ENCODE assay signal across 11 mouse cellular contexts in the genomic region with DNA sequence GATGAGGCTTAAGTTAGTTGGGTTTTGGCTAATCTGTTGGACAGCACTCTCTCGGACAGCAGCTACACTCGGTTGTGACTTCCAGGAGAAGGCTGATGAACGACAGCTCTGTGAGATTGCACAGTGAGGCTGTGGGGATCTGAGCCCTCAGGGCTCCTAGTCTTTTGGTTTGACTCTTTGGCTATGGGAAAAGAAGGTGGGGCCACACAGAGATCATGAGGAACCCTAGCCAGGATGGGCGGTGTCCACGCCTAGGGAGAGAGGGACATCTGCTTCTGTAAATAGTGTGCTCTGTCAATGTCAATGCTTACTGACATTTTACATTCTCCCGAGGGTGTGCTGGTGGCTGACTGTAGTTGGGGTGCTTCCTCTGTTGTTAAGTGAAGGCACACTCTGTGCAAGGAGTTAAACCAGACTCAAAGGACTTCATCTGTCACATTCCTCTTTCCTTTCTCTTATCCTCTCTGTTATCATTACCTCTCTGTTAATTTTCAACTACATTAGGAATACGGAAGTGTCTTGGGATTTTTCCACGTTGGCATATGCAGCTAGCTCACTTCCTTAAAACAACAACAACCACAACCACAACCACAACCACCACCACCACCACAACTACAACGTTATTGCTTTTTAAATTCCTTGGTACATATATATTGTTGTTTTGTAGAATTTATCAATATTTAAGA. TPM values are rescaled to one million over a fixed set of nuclear protein-coding genes. Genes with fewer than 3 reads are reported as not detected.
DNase-seq lines count a peak whose midpoint lies in the region; ATAC-seq and TF ChIP-seq lines count a peak whose summit lies in the region.
"Had no signal": no experiment of that assay in that cellular context is flagged by ENCODE, and none has a peak within 500 bp of the region (broad histone marks: within the 10 kb centered on the region; RNA-seq: fewer than 3 reads in every experiment).

No protein-coding gene starts in this region.

- WGBS in heart, adult 2 months: 17% methylated on average over 9 of the region's 9 CpGs
- WGBS in intestine, embryonic 14.5 days: 29% methylated on average over 9 of the region's 9 CpGs
- WGBS in midbrain, embryonic 13.5 days: 79% methylated on average over 9 of the region's 9 CpGs

- intact Hi-C loops in heart, adult 2 months (cut with DNase I): no loop called here

- peak overlapping the region; percentile 57; the same call in 1 of the 2 replicates for H3K27ac ChIP-seq in brown adipose tissue, adult 24 weeks (replicated peaks; ENCODE audit: low read depth, low read length)
- H3K27ac ChIP-seq in heart, adult 2 months: peak overlapping the region; percentile 70
- H3K27ac ChIP-seq in intestine, embryonic 14.5 days (ENCODE audit: low read depth): no peak overlapping the region
- H3K27ac ChIP-seq in midbrain, embryonic 13.5 days: no peak overlapping the region
- H3K27ac ChIP-seq: embryonic facial prominence, embryonic 12.5 days; neural tube, embryonic 12.5 days had no signal

- TF ChIP-seq POLR2A in heart, adult 2 months (IDR thresholded peaks at IDR 0.05; ENCODE audit: insufficient read depth, low read depth, low read length): peak; percentile 60; the same call in 1 of the 2 replicates

- no peak for TF ChIP-seq EP300 in heart, adult 2 months (IDR thresholded peaks at IDR 0.05; ENCODE audit: insufficient read depth, low read depth, low read length)

- H3K9ac ChIP-seq in heart, adult 2 months (ENCODE audit: low read depth, low read length): no peak overlapping the region
- H3K9ac ChIP-seq in intestine, embryonic 14.5 days (ENCODE audit: low read length): no peak overlapping the region
- H3K9ac ChIP-seq in midbrain, embryonic 13.5 days (replicated peaks): no peak overlapping the region
- H3K9ac ChIP-seq: embryonic facial prominence, embryonic 12.5 days; neural tube, embryonic 12.5 days had no signal

- no peaks in the 10 kb centered on the region for H3K9me3 ChIP-seq in intestine, embryonic 14.5 days (ENCODE audit: control insufficient read depth, low read length)
- no peaks in the 10 kb centered on the region for H3K9me3 ChIP-seq in midbrain, embryonic 13.5 days
- H3K9me3 ChIP-seq: embryonic facial prominence, embryonic 12.5 days; megakaryocyte, embryonic 14.5 days; neural tube, embryonic 12.5 days had no signal

- peak; percentile 65 to 71 for DNase-seq in heart, adult 2 months
- DNase-seq in intestine, embryonic 14.5 days (ENCODE audit: low spot score): peak; percentile 50
- peak; percentile 43 for DNase-seq in lung, postnatal 25 days (ENCODE audit: low spot score)
- no peak for DNase-seq in testis, postnatal 14 days (ENCODE audit: low spot score)
- no peak for DNase-seq in urinary bladder, postnatal 10 days (ENCODE audit: low spot score)
- DNase-seq: cerebellum, adult 18-20 months had no signal

- 0 out of 2 replicates have a peak, but pooled peaks have one; percentile 32 for ATAC-seq in intestine, embryonic 14.5 days (replicated peaks; ENCODE audit: low FRiP score, low TSS enrichment, low read depth)
- ATAC-seq in midbrain, embryonic 13.5 days: no peak

- no peak overlapping the region for H3K4me3 ChIP-seq in brown adipose tissue, adult 24 weeks (ENCODE audit: insufficient read depth, low read depth, low read length)
- no peak overlapping the region for H3K4me3 ChIP-seq in heart, adult 2 months
- no peak overlapping the region for H3K4me3 ChIP-seq in intestine, embryonic 14.5 days (ENCODE audit: low read depth, low read length)
- no peak overlapping the region for H3K4me3 ChIP-seq in midbrain, embryonic 13.5 days (replicated peaks)
- H3K4me3 ChIP-seq: embryonic facial prominence, embryonic 12.5 days; megakaryocyte, embryonic 14.5 days; neural tube, embryonic 12.5 days had no signal

- H3K79me2 ChIP-seq in heart, adult 2 months (replicated peaks; ENCODE audit: control insufficient read depth, insufficient read depth, low read length): no peaks in the 10 kb centered on the region

- no peak for TF ChIP-seq CTCF in heart, adult 2 months (IDR thresholded peaks at IDR 0.05)

- no peaks in the 10 kb centered on the region for H3K27me3 ChIP-seq in heart, adult 2 months (ENCODE audit: control insufficient read depth, insufficient read depth, low read length)
- H3K27me3 ChIP-seq in intestine, embryonic 14.5 days (replicated peaks; ENCODE audit: control insufficient read depth, insufficient read depth, low read length): no peaks in the 10 kb centered on the region
- H3K27me3 ChIP-seq in midbrain, embryonic 13.5 days: no peaks in the 10 kb centered on the region
- H3K27me3 ChIP-seq: embryonic facial prominence, embryonic 12.5 days; neural tube, embryonic 12.5 days had no signal

- H3K36me3 ChIP-seq in heart, adult 2 months (ENCODE audit: control insufficient read depth, insufficient read depth, low read length): no peaks in the 10 kb centered on the region; the same call in 1 of the 2 replicates
- no peaks in the 10 kb centered on the region for H3K36me3 ChIP-seq in intestine, embryonic 14.5 days (ENCODE audit: control insufficient read depth, insufficient read depth, low read length)
- H3K36me3 ChIP-seq in midbrain, embryonic 13.5 days: no peaks in the 10 kb centered on the region
- H3K36me3 ChIP-seq: embryonic facial prominence, embryonic 12.5 days; neural tube, embryonic 12.5 days had no signal

- H3K4me1 ChIP-seq in brown adipose tissue, adult 24 weeks (ENCODE audit: control insufficient read depth, insufficient read depth, insufficient read length, low read length): peaks cover 14% of the 10 kb centered on the region
- peaks cover 6% of the 10 kb centered on the region for H3K4me1 ChIP-seq in heart, adult 2 months (ENCODE audit: control insufficient read depth, insufficient read depth, low read length)
- peaks cover 5% of the 10 kb centered on the region for H3K4me1 ChIP-seq in intestine, embryonic 14.5 days (replicated peaks; ENCODE audit: control insufficient read depth, insufficient read depth, low read length)
- no peaks in the 10 kb centered on the region for H3K4me1 ChIP-seq in midbrain, embryonic 13.5 days (replicated peaks)
- H3K4me1 ChIP-seq: neural tube, embryonic 12.5 days had no signal

- no peak overlapping the region for H3K4me2 ChIP-seq in intestine, embryonic 14.5 days (ENCODE audit: low read length)
- H3K4me2 ChIP-seq in midbrain, embryonic 13.5 days (replicated peaks): no peak overlapping the region
- H3K4me2 ChIP-seq: embryonic facial prominence, embryonic 12.5 days; neural tube, embryonic 12.5 days had no signal

RNA-seq across cellular contexts. Expression of gene Cd28, which starts 54.2 kb away (rescaled TPM):
- not detected in 2 replicates for polyA plus RNA-seq in brown adipose tissue, adult 24 weeks (2012; ENCODE audit: insufficient read depth, insufficient read length, missing spikeins)
- total RNA-seq in heart, adult 2 months (2021): 10 to 100 TPM; 11.8 to 15.6 TPM
- polyA plus RNA-seq in heart, adult 2 months (2012; rRNA removed): 1.2 and 2.4 TPM in 2 replicates
- polyA plus RNA-seq in intestine, embryonic 14.5 days (2014; fragmentation: Nextera tagmentation; extraction: Ambion mirVana): 0.07 and 0.13 TPM in 2 replicates
- 0.10 and 0.16 TPM in 2 replicates for polyA plus RNA-seq in midbrain, embryonic 13.5 days (2015; fragmentation: Nextera tagmentation; extraction: Ambion mirVana)

Comparison
In these comparisons a context has a peak if more than half of its experiments do, and no peak if none do; other contexts are left out.
1. H3K27ac ChIP-seq: peak in brown adipose tissue, adult 24 weeks (single experiment) and heart, adult 2 months (single experiment); none in intestine, embryonic 14.5 days (single experiment) and midbrain, embryonic 13.5 days (single experiment).
2. DNase-seq: peak in heart, adult 2 months (2 of 2), intestine, embryonic 14.5 days (single experiment) and lung, postnatal 25 days (single experiment); none in testis, postnatal 14 days (single experiment) and urinary bladder, postnatal 10 days (single experiment).